Mouse (Mus musculus) midbrain, embryonic 16.5 days (tissue): Measurements from ENCODE around the gene Cdk15. TPM values are rescaled to one million over a fixed set of nuclear protein-coding genes. Genes with fewer than 3 reads are reported as not detected.

Source experiments
- ATAC-seq: fragments of 200-750 bp; cut with Nextera tagmentation; 2 replicates; pipeline ENCODE4 v1.8.0; 2017; ENCODE audit warnings: moderate TSS enrichment
- H3K27ac ChIP-seq: fragments of 300-500 bp; sonication (generic); 2 replicates; pipeline ENCODE4 v1.5.1; 2014; ENCODE audit warnings: mild to moderate bottlenecking, low read length, mixed read lengths
- H3K27me3 ChIP-seq: fragments of 300-500 bp; sonication (generic); 2 replicates; pipeline ENCODE4 v1.6.1; 2014; ENCODE audit warnings: low read depth, low read length, mixed read lengths; ENCODE audit not compliant: control insufficient read depth, insufficient read depth
- H3K36me3 ChIP-seq: fragments of 300-500 bp; sonication (generic); 2 replicates; pipeline ENCODE4 v1.6.1; 2014; ENCODE audit warnings: mild to moderate bottlenecking, low read length, moderate library complexity, mixed read lengths; ENCODE audit not compliant: control insufficient read depth, insufficient read depth
- H3K4me1 ChIP-seq: fragments of 300-500 bp; sonication (generic); 2 replicates; pipeline ENCODE4 v1.6.1; 2014; ENCODE audit warnings: mild to moderate bottlenecking, low read length, mixed read lengths; ENCODE audit not compliant: control insufficient read depth, insufficient read depth
- H3K4me2 ChIP-seq: fragments of 300-500 bp; sonication (generic); 2 replicates; pipeline ENCODE4 v1.6.1; 2014; ENCODE audit warnings: mild to moderate bottlenecking, low read length, mixed read lengths
- H3K4me3 ChIP-seq: fragments of 300-500 bp; sonication (generic); 2 replicates; pipeline ENCODE4 v1.5.1; 2014; ENCODE audit warnings: low read depth, mild to moderate bottlenecking, low read length, moderate library complexity, mixed read lengths
- H3K9ac ChIP-seq: fragments of 300-500 bp; sonication (generic); 2 replicates; pipeline ENCODE4 v1.6.1; 2014; ENCODE audit warnings: low read depth, low read length, mixed read lengths
- H3K9me3 ChIP-seq: fragments of 300-500 bp; sonication (generic); replicated peaks from 2 replicates; pipeline ENCODE4 v1.6.1; 2014; ENCODE audit warnings: mild to moderate bottlenecking, low read length, mixed read lengths; ENCODE audit not compliant: control insufficient read depth, poor library complexity, severe bottlenecking
- WGBS: fragments of 180-500 bp; shearing (Covaris S2); extraction: QIAGEN DNeasy Blood & Tissue Kit; methylation state at CpG from one replicate; pipeline ENCODE4 v1.1.7; 2014; 5-methylcytosine and 5-hydroxymethylcytosine counted together
- polyA plus RNA-seq: library from polyadenylated mRNA; unstranded; fragments of >200 nt; fragmentation: Nextera tagmentation; extraction: Ambion mirVana; gene quantifications from 2 replicates; pipeline ENCODE4 v1.2.1, GENCODE M21; 2015

Cdk15 gene
- 1.5 and 2.2 TPM in 2 replicates for polyA plus RNA-seq

GRCm38 (mm10) chr1:59256751-59257231, at the start of gene Cdk15:
Gene Cdk15 (plus strand): TSS chr1:59256906.
- Histone ChIP-seq H3K27me3 (no peaks in the 10 kb centered on the region; the same call in 1 of the 2 replicates), H3K9me3 (no peaks in the 10 kb centered on the region), H3K9ac (no peak within 1 kb of the TSS), H3K4me3 (no peak within 1 kb of the TSS), H3K27ac (no peak within 1 kb of the TSS), H3K4me2 (no peak within 1 kb of the TSS), H3K36me3 (no peaks in the 10 kb centered on the region), H3K4me1 (peaks cover 13% of the 10 kb centered on the region)
- 0 out of 2 replicates have a peak, but pooled peaks have one; percentile 14 for ATAC-seq
- 15% methylated on average over 13 of the region's 13 CpGs for WGBS

DNA sequence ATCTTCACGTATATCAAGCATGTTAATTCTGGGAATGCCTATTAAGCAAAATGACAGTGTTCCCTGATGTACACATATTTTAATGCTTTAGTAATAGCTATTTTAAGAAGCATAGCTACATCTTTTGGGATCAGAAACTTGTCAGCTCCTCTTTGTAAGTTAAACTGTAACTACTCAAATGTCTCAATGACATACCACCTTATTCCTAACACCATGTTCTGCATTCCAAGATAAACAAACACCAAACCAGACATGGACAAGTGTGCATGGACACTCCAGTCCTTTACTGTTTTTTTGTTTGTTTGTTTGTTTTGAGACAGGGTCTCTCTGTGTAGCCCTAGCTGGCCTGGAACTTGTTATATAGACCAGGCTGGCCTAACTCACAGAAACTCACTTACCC, 48.4 kb upstream of the Cdk15 start:
- H3K36me3 ChIP-seq: peaks cover 15% of the 10 kb centered on the region
- H3K9ac ChIP-seq: no peak overlapping the region
- no peaks in the 10 kb centered on the region for H3K9me3 ChIP-seq
- 96% methylated on average over 1 of the region's 1 CpGs for WGBS
- no peak overlapping the region for H3K4me2 ChIP-seq
- no peaks in the 10 kb centered on the region for H3K4me1 ChIP-seq
- H3K4me3 ChIP-seq: no peak overlapping the region
- no peak overlapping the region for H3K27ac ChIP-seq
- no peak for ATAC-seq
- no peaks in the 10 kb centered on the region for H3K27me3 ChIP-seq

- WGBS: 90% methylated on average over 4 of the region's 4 CpGs
- H3K4me1 ChIP-seq: no peaks in the 10 kb centered on the region
- H3K4me3 ChIP-seq: no peak overlapping the region
- no peaks in the 10 kb centered on the region for H3K9me3 ChIP-seq
- ATAC-seq: no peak
- no peak overlapping the region for H3K4me2 ChIP-seq
- H3K36me3 ChIP-seq: peaks cover 20% of the 10 kb centered on the region
- no peaks in the 10 kb centered on the region for H3K27me3 ChIP-seq
- H3K9ac ChIP-seq: no peak overlapping the region
- no peak overlapping the region for H3K27ac ChIP-seq
Observed at GRCm38 (mm10) chr1:59211651-59212050, 45.1 kb upstream of the Cdk15 start.

GRCm38 (mm10) chr1:59212076-59212779, 44.5 kb upstream of the Cdk15 start:
- H3K4me1 ChIP-seq: no peaks in the 10 kb centered on the region
- peaks cover 20% of the 10 kb centered on the region for H3K36me3 ChIP-seq
- H3K27me3 ChIP-seq: no peaks in the 10 kb centered on the region
- 86% methylated on average over 5 of the region's 5 CpGs for WGBS
- ATAC-seq: no peak
- H3K27ac ChIP-seq: no peak overlapping the region
- H3K9me3 ChIP-seq: no peaks in the 10 kb centered on the region
- no peak overlapping the region for H3K4me2 ChIP-seq
- no peak overlapping the region for H3K9ac ChIP-seq
- H3K4me3 ChIP-seq: no peak overlapping the region

- no peaks in the 10 kb centered on the region for H3K9me3 ChIP-seq
- H3K4me1 ChIP-seq: no peaks in the 10 kb centered on the region
- peaks cover 16% of the 10 kb centered on the region; the same call in 1 of the 2 replicates for H3K36me3 ChIP-seq
- H3K4me2 ChIP-seq: no peak overlapping the region
- no peak for ATAC-seq
- H3K4me3 ChIP-seq: no peak overlapping the region
- no peak overlapping the region for H3K27ac ChIP-seq
- H3K9ac ChIP-seq: no peak overlapping the region
- WGBS: no CpG with 5 or more reads among the region's 1 CpGs
- H3K27me3 ChIP-seq: no peaks in the 10 kb centered on the region
Observed at GRCm38 (mm10) chr1:59212951-59213350, 43.8 kb upstream of the Cdk15 start.

DNA sequence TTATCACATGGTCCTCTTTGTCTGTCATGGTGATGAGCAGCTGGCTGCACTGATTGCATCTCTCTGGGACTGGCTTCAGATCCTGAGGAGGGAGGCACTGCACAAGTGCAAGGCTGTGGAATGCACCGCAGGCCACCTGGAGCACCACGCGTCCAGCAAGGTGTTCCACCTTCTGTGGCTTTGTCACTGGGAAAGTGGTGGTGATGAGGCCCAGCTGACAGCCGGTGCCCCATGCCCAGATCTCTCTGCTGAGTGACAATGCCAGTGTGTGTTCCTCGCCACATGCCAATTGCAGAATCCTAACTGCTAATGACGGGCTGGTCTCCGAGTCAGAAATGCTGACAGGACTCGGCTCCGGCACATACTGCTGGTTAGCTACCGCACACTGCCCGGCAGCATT, 41.3 kb upstream of the Cdk15 start:
- Histone ChIP-seq H3K4me3 (no peak overlapping the region), H3K36me3 (0 out of 2 replicates have a peak, but pooled peaks cover 4% of the 10 kb centered on the region), H3K4me1 (no peaks in the 10 kb centered on the region), H3K27ac (no peak overlapping the region), H3K9me3 (no peaks in the 10 kb centered on the region), H3K9ac (no peak overlapping the region), H3K27me3 (no peaks in the 10 kb centered on the region), H3K4me2 (no peak overlapping the region)
- 98% methylated on average over 11 of the region's 11 CpGs for WGBS
- no peak for ATAC-seq

DNA sequence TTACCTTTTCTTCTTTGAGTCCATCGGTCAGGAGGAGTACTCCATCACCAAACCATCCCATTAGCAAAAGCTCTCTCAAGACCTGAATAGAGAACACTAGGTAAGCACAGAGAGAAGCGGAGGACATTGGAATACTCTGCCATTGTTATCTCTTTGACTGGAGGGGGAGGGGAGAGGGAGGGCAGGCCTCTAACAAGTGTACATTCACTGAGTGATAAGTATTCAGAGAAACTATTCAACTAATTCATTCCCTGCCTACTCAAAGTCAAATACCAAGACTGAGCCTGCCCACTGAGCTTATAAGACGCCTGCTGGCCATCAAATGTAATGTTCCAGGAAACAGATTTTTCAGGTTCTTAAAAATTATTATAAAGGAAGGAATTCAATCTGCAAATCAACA, 36.3 kb upstream of the Cdk15 start:
- no peak for ATAC-seq
- WGBS: 60% methylated on average over 3 of the region's 3 CpGs
- H3K9ac ChIP-seq: no peak overlapping the region

DNA sequence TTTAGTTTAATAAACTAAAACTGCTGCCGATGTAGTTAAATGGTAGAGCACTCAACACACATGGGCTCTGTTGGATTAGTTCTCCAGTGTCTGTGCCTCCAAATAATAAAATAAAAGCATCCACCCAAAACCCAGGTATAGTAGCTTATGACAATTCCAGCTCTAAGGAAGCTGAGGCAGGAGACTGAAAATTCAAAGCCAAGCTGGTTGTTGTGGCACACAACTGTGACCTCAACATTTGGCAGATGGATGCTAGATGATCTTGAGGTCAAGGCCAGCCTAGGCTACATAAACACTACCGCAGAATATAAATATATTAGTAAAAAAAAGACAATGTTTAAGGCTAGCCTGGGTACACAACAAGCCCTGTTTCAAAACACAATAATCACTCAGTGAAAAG, 35.1 kb upstream of the Cdk15 start:
- Histone ChIP-seq H3K9ac (no peak overlapping the region), H3K27ac (no peak overlapping the region), H3K4me1 (no peaks in the 10 kb centered on the region), H3K9me3 (no peaks in the 10 kb centered on the region), H3K36me3 (no peaks in the 10 kb centered on the region), H3K27me3 (no peaks in the 10 kb centered on the region), H3K4me3 (no peak overlapping the region), H3K4me2 (no peak overlapping the region)
- WGBS: 97% methylated on average over 2 of the region's 2 CpGs
- no peak for ATAC-seq

More for the DNA sequence above, 36.3 kb upstream of the Cdk15 start:
- H3K4me2 ChIP-seq: no peak overlapping the region
- H3K9me3 ChIP-seq: no peaks in the 10 kb centered on the region
- no peaks in the 10 kb centered on the region for H3K4me1 ChIP-seq
- no peaks in the 10 kb centered on the region for H3K27me3 ChIP-seq
- no peaks in the 10 kb centered on the region for H3K36me3 ChIP-seq
- no peak overlapping the region for H3K4me3 ChIP-seq
- no peak overlapping the region for H3K27ac ChIP-seq

- 94% methylated on average over 7 of the region's 7 CpGs for WGBS
- Histone ChIP-seq H3K9ac (no peak overlapping the region), H3K9me3 (no peaks in the 10 kb centered on the region), H3K36me3 (no peaks in the 10 kb centered on the region), H3K4me3 (no peak overlapping the region), H3K4me1 (no peaks in the 10 kb centered on the region), H3K4me2 (no peak overlapping the region), H3K27ac (no peak overlapping the region), H3K27me3 (no peaks in the 10 kb centered on the region)
- no peak for ATAC-seq
Observed at GRCm38 (mm10) chr1:59222101-59222825, 34.4 kb upstream of the Cdk15 start.
